Mouse (Mus musculus): ENCODE measurements at regions not wholly inside any gene's neighbourhood (a gene's known extent, or its start where the extent isn't known, plus 50 kb on each side); places are given as distances from the start of the nearest gene placed in this dataset.

GRCm38 (mm10) chr9:122534965-122535364 is 183.6 kb downstream of the Abhd5 start:
- TF ChIP-seq CTCF (IDR thresholded peaks at IDR 0.05; ENCODE audit: extremely low read depth, insufficient read depth, low read length) = no peak
- no peak for TF ChIP-seq POLR2A (IDR thresholded peaks at IDR 0.05; ENCODE audit: extremely low read depth, insufficient read depth, low read length)

GRCm38 (mm10) chr9:122540091-122540490 is 188.7 kb downstream of the Abhd5 start:
- TF ChIP-seq POLR2A (IDR thresholded peaks at IDR 0.05; ENCODE audit: extremely low read depth, insufficient read depth, low read length) (no peak), CTCF (IDR thresholded peaks at IDR 0.05; ENCODE audit: extremely low read depth, insufficient read depth, low read length) (no peak)
- Histone ChIP-seq H3K4me3 (ENCODE audit: insufficient read depth, low read length) (no peak overlapping the region), H3K4me1 (ENCODE audit: control insufficient read depth, insufficient read depth, low read length) (peaks cover under 1% of the 10 kb centered on the region; the same call in 1 of the 2 replicates), H3K27ac (ENCODE audit: insufficient read depth, low read length) (no peak overlapping the region)

More at GRCm38 (mm10) chr9:122534965-122535364, 183.6 kb downstream of the Abhd5 start:
- Histone ChIP-seq H3K27ac (ENCODE audit: insufficient read depth, low read length) (peak overlapping the region; percentile 42; the same call in 1 of the 2 replicates), H3K4me1 (ENCODE audit: control insufficient read depth, insufficient read depth, low read length) (peaks cover 7% of the 10 kb centered on the region), H3K4me3 (ENCODE audit: insufficient read depth, low read length) (no peak overlapping the region)

- no peak for TF ChIP-seq POLR2A (IDR thresholded peaks at IDR 0.05; ENCODE audit: extremely low read depth, insufficient read depth, low read length)
- no peak for TF ChIP-seq CTCF (IDR thresholded peaks at IDR 0.05; ENCODE audit: extremely low read depth, insufficient read depth, low read length)
- no peak overlapping the region for H3K4me3 ChIP-seq (ENCODE audit: insufficient read depth, low read length)
- no peaks in the 10 kb centered on the region for H3K4me1 ChIP-seq (ENCODE audit: control insufficient read depth, insufficient read depth, low read length)
- H3K27ac ChIP-seq (ENCODE audit: insufficient read depth, low read length) = no peak overlapping the region
These were observed 191.1 kb upstream of the Topaz1 start for GRCm38 (mm10) chr9:122556051-122556450.

- Histone ChIP-seq H3K27ac (ENCODE audit: insufficient read depth, low read length) (no peak overlapping the region), H3K4me3 (ENCODE audit: insufficient read depth, low read length) (no peak overlapping the region), H3K4me1 (ENCODE audit: control insufficient read depth, insufficient read depth, low read length) (no peaks in the 10 kb centered on the region)
- TF ChIP-seq POLR2A (IDR thresholded peaks at IDR 0.05; ENCODE audit: extremely low read depth, insufficient read depth, low read length) (no peak), CTCF (IDR thresholded peaks at IDR 0.05; ENCODE audit: extremely low read depth, insufficient read depth, low read length) (no peak)
These were observed 181.1 kb upstream of the Topaz1 start for GRCm38 (mm10) chr9:122566060-122566459.

- peaks cover 1% of the 10 kb centered on the region; the same call in 1 of the 2 replicates for H3K4me1 ChIP-seq (ENCODE audit: control insufficient read depth, insufficient read depth, low read length)
- TF ChIP-seq CTCF (IDR thresholded peaks at IDR 0.05; ENCODE audit: extremely low read depth, insufficient read depth, low read length) (no peak), POLR2A (IDR thresholded peaks at IDR 0.05; ENCODE audit: extremely low read depth, insufficient read depth, low read length) (0 out of 2 replicates have a peak, but pooled peaks have one; percentile 6)
- H3K27ac ChIP-seq (ENCODE audit: insufficient read depth, low read length) = peak overlapping the region; percentile 60
- peak overlapping the region; percentile 47 for H3K4me3 ChIP-seq (ENCODE audit: insufficient read depth, low read length)
These were observed 178.3 kb upstream of the Topaz1 start for GRCm38 (mm10) chr9:122568691-122569441.

DNA sequence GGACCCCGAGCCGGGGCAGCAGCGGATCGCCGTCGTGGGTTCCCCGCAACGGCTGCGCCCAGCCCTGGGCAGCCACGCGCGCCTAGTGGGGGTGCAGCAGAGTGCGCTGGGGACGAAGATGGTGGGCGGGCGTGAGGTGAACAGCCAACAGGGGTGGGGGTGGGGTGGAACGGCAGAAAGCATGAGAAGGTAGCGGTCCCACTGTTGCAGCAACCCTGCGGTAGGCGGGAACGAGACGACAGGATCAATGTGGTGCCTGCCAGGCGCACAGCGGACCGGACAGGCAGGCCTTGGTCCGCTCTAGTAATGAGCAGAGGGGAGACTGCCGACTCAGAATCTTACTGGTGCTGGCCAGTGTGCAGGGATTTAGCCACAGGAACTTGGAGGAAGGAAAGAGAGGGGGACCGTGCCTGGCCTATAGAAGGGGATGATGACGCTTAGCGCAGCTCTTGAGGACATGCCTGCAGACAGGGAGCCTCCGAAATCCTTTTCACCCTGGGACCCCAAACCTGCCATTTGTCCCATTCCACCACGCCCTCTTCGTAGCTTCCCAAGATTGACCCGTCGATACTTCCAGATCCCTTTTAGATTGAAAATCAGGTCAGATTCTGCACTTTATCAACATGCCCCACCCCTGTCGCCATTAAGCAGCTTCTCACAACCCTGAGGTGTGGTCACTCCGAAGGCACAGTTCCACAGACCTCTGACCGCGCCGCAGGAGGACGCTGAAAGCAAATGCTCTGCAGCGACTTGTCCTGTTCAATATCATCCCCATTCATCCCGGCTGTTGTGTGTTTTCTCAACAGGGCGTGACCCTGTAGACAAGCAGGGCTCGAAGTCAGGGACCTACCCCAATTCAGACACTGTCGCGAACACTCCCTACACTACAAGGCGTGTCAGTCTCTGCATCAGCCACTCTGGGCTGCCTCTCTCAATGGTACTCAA is 177.4 kb upstream of the Topaz1 start:
- H3K27ac ChIP-seq (ENCODE audit: insufficient read depth, low read length) = peak overlapping the region; percentile 60
- H3K4me1 ChIP-seq (ENCODE audit: control insufficient read depth, insufficient read depth, low read length) = peaks cover 1% of the 10 kb centered on the region; the same call in 1 of the 2 replicates
- H3K4me3 ChIP-seq (ENCODE audit: insufficient read depth, low read length) = peak overlapping the region; percentile 47
- TF ChIP-seq CTCF (IDR thresholded peaks at IDR 0.05; ENCODE audit: extremely low read depth, insufficient read depth, low read length) = no peak

- Histone ChIP-seq H3K27ac (ENCODE audit: insufficient read depth, low read length) (0 out of 2 replicates have a peak overlapping the region, but pooled peaks have one; percentile 78), H3K4me3 (ENCODE audit: insufficient read depth, low read length) (peak overlapping the region; percentile 98), H3K4me1 (ENCODE audit: control insufficient read depth, insufficient read depth, low read length) (peaks cover 1% of the 10 kb centered on the region; the same call in 1 of the 2 replicates)
- TF ChIP-seq CTCF (IDR thresholded peaks at IDR 0.05; ENCODE audit: extremely low read depth, insufficient read depth, low read length) (no peak), POLR2A (IDR thresholded peaks at IDR 0.05; ENCODE audit: extremely low read depth, insufficient read depth, low read length) (no peak)
These were observed 176.1 kb upstream of the Topaz1 start for GRCm38 (mm10) chr9:122571001-122571400.

GRCm38 (mm10) chr9:122571402-122572059 is 175.6 kb upstream of the Topaz1 start:
- Histone ChIP-seq H3K4me3 (ENCODE audit: insufficient read depth, low read length) (peak overlapping the region; percentile 98), H3K4me1 (ENCODE audit: control insufficient read depth, insufficient read depth, low read length) (peaks cover 1% of the 10 kb centered on the region; the same call in 1 of the 2 replicates), H3K27ac (ENCODE audit: insufficient read depth, low read length) (peak overlapping the region; percentile 78)
- TF ChIP-seq POLR2A (IDR thresholded peaks at IDR 0.05; ENCODE audit: extremely low read depth, insufficient read depth, low read length) = no peak
- TF ChIP-seq CTCF (IDR thresholded peaks at IDR 0.05; ENCODE audit: extremely low read depth, insufficient read depth, low read length) = no peak

All from cortical plate, adult 2 months (tissue).